Mouse (Mus musculus): ENCODE measurements around the gene Tmem199.
A peak's percentile ranks its signal among the peaks of the same experiment; 100 is the strongest.

The Tmem199 gene

GRCm38 (mm10) chr11:78524838-78525237 is 12.9 kb upstream of the Tmem199 start:
- DNase-seq (ENCODE audit: low spot score in 2 of 2), result no peak

GRCm38 (mm10) chr11:78523241-78523955 is 11.4 kb upstream of the Tmem199 start:
- no peak for DNase-seq (ENCODE audit: low spot score in 2 of 2)

GRCm38 (mm10) chr11:78522481-78522997 is 10.6 kb upstream of the Tmem199 start:
- no peak for DNase-seq (ENCODE audit: low spot score in 2 of 2)

- no peak for DNase-seq (ENCODE audit: low spot score in 2 of 2)
Measured at GRCm38 (mm10) chr11:78521880-78522279, 9.9 kb upstream of the Tmem199 start.

GRCm38 (mm10) chr11:78518931-78519330 is 7.0 kb upstream of the Tmem199 start:
- DNase-seq (ENCODE audit: low spot score in 2 of 2), result no peak

- no peak for DNase-seq (ENCODE audit: low spot score in 2 of 2)
Measured at GRCm38 (mm10) chr11:78515549-78516325, 3.8 kb upstream of the Tmem199 start.

- no peak for DNase-seq (ENCODE audit: low spot score in 2 of 2)
Measured at GRCm38 (mm10) chr11:78513106-78513790, 1.3 kb upstream of the Tmem199 start.

- no peak for DNase-seq (ENCODE audit: low spot score in 2 of 2)
Measured at GRCm38 (mm10) chr11:78509148-78509547, 2.8 kb downstream of the Tmem199 start.

GRCm38 (mm10) chr11:78505430-78505829 is 6.5 kb downstream of the Tmem199 start:
- no peak for DNase-seq (ENCODE audit: low spot score in 2 of 2)

- no peak for DNase-seq (ENCODE audit: low spot score in 2 of 2)
Measured at GRCm38 (mm10) chr11:78502909-78503650, 8.9 kb downstream of the Tmem199 start, which contains the start of gene Sebox. Sebox (plus strand) TSS chr11:78503447.

- no peak for DNase-seq (ENCODE audit: low spot score in 2 of 2)
Measured at GRCm38 (mm10) chr11:78501529-78501928, 10.4 kb downstream of the Tmem199 start.

- DNase-seq (ENCODE audit: low spot score in 2 of 2), result no peak
Measured at GRCm38 (mm10) chr11:78500623-78501202, 11.3 kb downstream of the Tmem199 start.

- no peak for DNase-seq (ENCODE audit: low spot score in 2 of 2)
Measured at GRCm38 (mm10) chr11:78499543-78499942, 12.4 kb downstream of the Tmem199 start.

GRCm38 (mm10) chr11:78499004-78499403 is 13.0 kb downstream of the Tmem199 start, which contains the start of gene Vtn:
Vtn (plus strand) TSS chr11:78499091.
- DNase-seq (ENCODE audit: low spot score in 2 of 2), result no peak

- DNase-seq (ENCODE audit: low spot score in 2 of 2), result peak; percentile 88 to 92
Measured at GRCm38 (mm10) chr11:78497544-78498522, 14.1 kb downstream of the Tmem199 start, which contains the start of gene Sarm1. Sarm1 (minus strand) TSS chr11:78497754.

GRCm38 (mm10) chr11:78497071-78497541 is 14.9 kb downstream of the Tmem199 start:
- DNase-seq (ENCODE audit: low spot score in 2 of 2), result no peak

GRCm38 (mm10) chr11:78495904-78496303 is 16.1 kb downstream of the Tmem199 start:
- no peak for DNase-seq (ENCODE audit: low spot score in 2 of 2)

- DNase-seq (ENCODE audit: low spot score in 2 of 2), result no peak
Measured at GRCm38 (mm10) chr11:78490781-78491241, 21.2 kb downstream of the Tmem199 start.

GRCm38 (mm10) chr11:78488168-78488567 is 23.8 kb downstream of the Tmem199 start:
- DNase-seq (ENCODE audit: low spot score in 2 of 2), result peak in 1 of 2 experiments; percentile 42
